Mouse (Mus musculus) lung, postnatal 0 days (tissue): ENCODE results near the gene Med13l. TPM values are rescaled to one million over a fixed set of nuclear protein-coding genes. Genes with fewer than 3 reads are reported as not detected.

Source experiments
- ATAC-seq: fragments of 200-750 bp; cut with Nextera tagmentation; 2 replicates; pipeline ENCODE4 v1.8.0; 2017; ENCODE audit warnings: moderate library complexity
- DNase-seq: peaks from one replicate; pipeline ENCODE4 v3.0.0-alpha.2; 2016; ENCODE audit warnings: low spot score
- H3K27ac ChIP-seq: fragments of 300-500 bp; sonication (generic); 2 replicates; pipeline ENCODE4 v1.5.1; 2014; ENCODE audit warnings: antibody characterized with exemption, mild to moderate bottlenecking, low read length, mixed read lengths
- H3K27me3 ChIP-seq: fragments of 300-500 bp; sonication (generic); replicated peaks from 2 replicates; pipeline ENCODE4 v1.6.1; 2014; ENCODE audit warnings: low read length, mixed read lengths; ENCODE audit not compliant: insufficient read depth
- H3K36me3 ChIP-seq: fragments of 300-500 bp; sonication (generic); 2 replicates; pipeline ENCODE4 v1.6.1; 2014; ENCODE audit warnings: low read length, mixed read lengths; ENCODE audit not compliant: insufficient read depth
- H3K4me1 ChIP-seq: fragments of 300-500 bp; sonication (generic); 2 replicates; pipeline ENCODE4 v1.6.1; 2014; ENCODE audit warnings: antibody characterized with exemption, low read depth, low read length, mixed read lengths; ENCODE audit not compliant: insufficient read depth
- H3K4me2 ChIP-seq: fragments of 300-500 bp; sonication (generic); replicated peaks from 2 replicates; pipeline ENCODE4 v1.6.1; 2014; ENCODE audit warnings: low read depth, mild to moderate bottlenecking, low read length, moderate library complexity, mixed read lengths
- H3K4me3 ChIP-seq: fragments of 300-500 bp; sonication (generic); 2 replicates; pipeline ENCODE4 v1.5.1; 2014; ENCODE audit warnings: low read depth, low read length
- H3K9ac ChIP-seq: fragments of 300-500 bp; sonication (generic); replicated peaks from 2 replicates; pipeline ENCODE4 v1.6.1; 2014; ENCODE audit warnings: low read depth, mild to moderate bottlenecking
- H3K9me3 ChIP-seq: fragments of 300-500 bp; sonication (generic); 2 replicates; pipeline ENCODE4 v1.6.1; 2016; ENCODE audit warnings: low read length, mixed read lengths
- CTCF ChIP-seq: IDR thresholded peaks from 2 replicates; pipeline ENCODE4 v1.5.1; 2016; ENCODE audit warnings: antibody characterized with exemption, mild to moderate bottlenecking
- EP300 ChIP-seq: IDR thresholded peaks from 2 replicates; pipeline ENCODE4 v1.6.1; 2016; ENCODE audit warnings: antibody characterized with exemption, mild to moderate bottlenecking, control low read depth
- WGBS: fragments of 180-500 bp; shearing (Covaris S2); extraction: QIAGEN DNeasy Blood & Tissue Kit; methylation state at CpG from one replicate; pipeline ENCODE4 v1.1.7; 2014; 5-methylcytosine and 5-hydroxymethylcytosine counted together
- polyA plus RNA-seq: library from polyadenylated mRNA; unstranded; fragments of >200 nt; fragmentation: Nextera tagmentation; extraction: Ambion mirVana; gene quantifications from 2 replicates; pipeline ENCODE4 v1.2.1, GENCODE M21; 2015

Gene Med13l
- polyA plus RNA-seq, 1 experiment from 2014 or later, result 10.1 TPM

DNA sequence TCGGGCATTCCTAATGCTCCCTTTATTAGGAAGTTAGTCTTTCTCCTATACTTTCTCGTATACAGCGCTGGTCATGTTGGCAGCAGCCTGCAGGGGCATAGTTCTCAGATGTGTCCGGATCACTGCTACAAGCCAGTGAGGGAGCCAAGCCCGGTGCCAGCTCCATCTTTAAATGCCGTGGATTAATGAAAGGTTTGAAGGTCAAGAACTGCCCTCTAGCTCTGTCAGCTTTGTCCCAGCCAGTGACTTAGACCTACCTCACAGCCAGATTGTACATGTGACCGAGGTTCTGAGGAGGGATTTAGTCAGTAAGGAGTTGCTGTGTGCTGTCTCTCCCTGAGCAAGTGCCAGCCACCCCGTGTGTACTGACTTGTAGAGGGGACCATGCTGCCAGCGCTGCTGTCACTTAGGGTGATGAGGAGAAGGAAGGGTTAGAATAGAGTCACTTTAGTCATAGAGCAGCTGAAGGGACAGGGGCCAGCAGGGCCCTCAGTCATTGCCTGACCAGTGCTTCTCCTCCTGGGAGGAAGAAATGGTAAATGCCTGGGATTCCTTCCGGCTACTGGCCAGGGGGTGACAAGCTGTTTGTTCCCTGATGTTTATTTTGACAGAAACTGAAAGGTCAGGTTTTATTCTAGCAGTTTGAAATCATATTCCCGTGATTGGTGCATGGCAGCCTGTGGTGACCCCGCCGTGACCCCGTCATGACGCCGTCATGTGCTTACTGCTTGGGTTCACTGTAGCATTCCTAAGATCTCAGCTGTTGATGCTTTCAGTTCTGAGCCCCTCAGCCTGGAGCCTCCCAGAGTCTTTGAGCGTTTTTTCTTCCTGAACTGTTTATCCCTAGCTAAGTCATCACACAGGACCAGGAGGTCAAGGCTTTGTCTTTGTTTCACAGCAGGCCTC lies 197.2 kb downstream of the Med13l start:
- peak; percentile 15 for DNase-seq
- no peaks in the 10 kb centered on the region for H3K9me3 ChIP-seq
- ATAC-seq, result peak; percentile 25; the same call in 1 of the 2 replicates
- 54% methylated on average over 17 of the region's 17 CpGs for WGBS
- H3K27me3 ChIP-seq, result no peaks in the 10 kb centered on the region
- no peaks in the 10 kb centered on the region for H3K4me1 ChIP-seq
- H3K4me2 ChIP-seq, result no peak overlapping the region
- no peak overlapping the region for H3K9ac ChIP-seq
- TF ChIP-seq CTCF (no peak), EP300 (no peak)
- no peak overlapping the region for H3K4me3 ChIP-seq
- peaks cover 57% of the 10 kb centered on the region for H3K36me3 ChIP-seq
- H3K27ac ChIP-seq, result no peak overlapping the region

DNA sequence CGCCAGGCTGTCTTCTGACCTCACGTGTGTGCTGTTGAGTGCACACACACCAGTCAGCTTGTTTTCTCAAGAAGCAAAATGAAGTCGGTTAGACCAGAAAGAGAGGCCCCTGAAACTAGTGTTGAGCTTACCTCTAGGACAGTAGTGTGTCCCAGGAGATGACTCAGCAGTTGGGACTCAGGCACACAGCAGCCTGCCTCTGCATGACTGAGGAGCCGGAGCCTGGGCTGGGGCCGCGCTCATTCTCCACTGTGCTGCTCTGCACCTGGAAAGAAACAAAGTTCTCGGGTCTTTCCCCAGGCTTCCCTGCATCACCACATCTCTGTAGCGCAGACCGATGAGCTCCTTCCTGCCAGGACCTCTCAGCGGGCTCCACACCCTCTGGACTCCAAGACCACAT lies 200.5 kb downstream of the Med13l start:
- H3K27ac ChIP-seq, result no peak overlapping the region
- H3K9ac ChIP-seq, result no peak overlapping the region
- H3K4me1 ChIP-seq, result no peaks in the 10 kb centered on the region
- 89% methylated on average over 10 of the region's 10 CpGs for WGBS
- no peak overlapping the region for H3K4me2 ChIP-seq
- peaks cover 48% of the 10 kb centered on the region for H3K36me3 ChIP-seq
- no peaks in the 10 kb centered on the region for H3K9me3 ChIP-seq
- no peak for DNase-seq
- ATAC-seq, result no peak
- TF ChIP-seq CTCF (no peak), EP300 (no peak)
- no peaks in the 10 kb centered on the region for H3K27me3 ChIP-seq
- H3K4me3 ChIP-seq, result no peak overlapping the region

DNA sequence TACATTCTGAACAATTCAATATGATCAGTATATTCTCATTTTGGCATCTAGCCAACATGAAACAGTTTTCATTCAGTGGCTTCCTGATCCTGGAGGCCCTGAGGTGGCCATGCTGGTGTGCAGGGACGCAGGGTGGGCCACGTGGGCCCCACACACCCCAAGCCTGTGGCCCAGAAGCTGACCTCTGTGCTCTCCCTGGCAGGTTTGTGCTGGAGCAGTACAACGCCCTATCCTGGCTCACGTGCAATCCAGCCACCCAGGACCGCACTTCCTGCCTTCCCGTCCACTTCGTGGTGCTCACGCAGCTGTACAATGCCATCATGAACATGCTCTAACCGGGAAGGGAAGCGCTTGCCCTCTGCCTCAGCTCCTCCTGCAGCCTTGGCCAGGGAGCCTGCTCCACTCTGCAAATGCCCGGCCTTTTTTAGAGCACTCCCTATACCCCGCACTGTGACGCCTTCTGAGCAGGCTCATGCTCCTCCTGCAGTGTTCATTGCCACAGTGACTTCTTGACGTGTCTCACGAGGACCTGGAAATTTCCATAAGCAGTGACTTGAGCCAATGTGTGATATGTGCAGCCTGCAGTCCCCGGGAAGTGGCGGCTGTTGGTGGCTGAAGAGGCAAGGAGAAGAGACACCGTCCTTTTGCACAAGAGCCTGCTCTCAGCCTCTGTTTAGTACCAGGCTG lies 202.2 kb downstream of the Med13l start:
- peaks cover 37% of the 10 kb centered on the region for H3K36me3 ChIP-seq
- ATAC-seq (no peak), DNase-seq (no peak)
- H3K9me3 ChIP-seq, result no peaks in the 10 kb centered on the region
- H3K4me2 ChIP-seq, result no peak overlapping the region
- H3K27ac ChIP-seq, result no peak overlapping the region
- no peak overlapping the region for H3K4me3 ChIP-seq
- no peak for TF ChIP-seq CTCF
- no peak for TF ChIP-seq EP300
- WGBS, result 77% methylated on average over 18 of the region's 18 CpGs
- H3K9ac ChIP-seq, result no peak overlapping the region
- no peaks in the 10 kb centered on the region for H3K27me3 ChIP-seq
- H3K4me1 ChIP-seq, result no peaks in the 10 kb centered on the region

DNA sequence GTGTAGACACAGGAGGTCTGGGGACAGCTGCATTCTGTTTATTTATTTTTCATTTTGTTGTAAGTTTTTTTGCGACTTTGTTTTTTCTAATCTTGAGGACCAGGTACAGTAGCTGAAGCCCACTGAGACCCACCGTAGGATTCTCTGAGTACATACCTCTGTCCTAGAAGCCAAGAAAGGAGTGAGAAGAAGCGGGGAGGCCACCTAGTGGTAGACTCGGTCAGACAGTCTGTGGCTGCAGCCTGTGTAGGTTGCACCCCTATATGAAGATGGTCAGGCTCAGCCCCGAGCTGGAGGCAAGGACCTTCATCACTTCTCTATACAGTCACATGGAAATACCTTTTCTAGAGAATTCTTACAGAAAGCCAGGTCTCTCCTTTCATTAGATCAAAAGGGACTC lies 202.9 kb downstream of the Med13l start:
- Histone ChIP-seq H3K9ac (no peak overlapping the region), H3K4me3 (no peak overlapping the region), H3K36me3 (peaks cover 37% of the 10 kb centered on the region), H3K27ac (no peak overlapping the region), H3K4me1 (no peaks in the 10 kb centered on the region), H3K27me3 (no peaks in the 10 kb centered on the region), H3K9me3 (no peaks in the 10 kb centered on the region), H3K4me2 (no peak overlapping the region)
- WGBS, result 57% methylated on average over 5 of the region's 5 CpGs
- TF ChIP-seq EP300 (no peak), CTCF (peak; percentile 58)
- DNase-seq (peak; percentile 16), ATAC-seq (no peak)

DNA sequence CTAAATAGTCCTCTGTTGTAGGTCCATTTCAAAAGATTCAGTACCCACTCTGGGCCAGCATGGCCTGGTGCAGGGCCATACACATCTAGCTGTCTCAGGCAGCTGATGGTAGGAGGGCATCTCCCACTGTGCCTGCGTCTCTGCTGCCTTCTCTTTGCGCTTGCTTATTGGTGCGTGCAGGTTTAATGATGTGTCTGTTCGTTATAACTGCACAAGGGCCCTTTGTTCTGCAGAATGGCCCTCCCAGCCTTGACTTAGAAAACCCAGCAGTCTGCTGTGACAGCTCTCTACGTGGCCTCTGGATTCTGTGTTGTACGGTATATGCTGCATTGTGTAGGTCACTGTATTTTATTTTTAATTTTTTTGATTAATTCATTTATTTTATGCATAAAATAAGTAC lies 208.7 kb downstream of the Med13l start:
- no peaks in the 10 kb centered on the region for H3K27me3 ChIP-seq

DNA sequence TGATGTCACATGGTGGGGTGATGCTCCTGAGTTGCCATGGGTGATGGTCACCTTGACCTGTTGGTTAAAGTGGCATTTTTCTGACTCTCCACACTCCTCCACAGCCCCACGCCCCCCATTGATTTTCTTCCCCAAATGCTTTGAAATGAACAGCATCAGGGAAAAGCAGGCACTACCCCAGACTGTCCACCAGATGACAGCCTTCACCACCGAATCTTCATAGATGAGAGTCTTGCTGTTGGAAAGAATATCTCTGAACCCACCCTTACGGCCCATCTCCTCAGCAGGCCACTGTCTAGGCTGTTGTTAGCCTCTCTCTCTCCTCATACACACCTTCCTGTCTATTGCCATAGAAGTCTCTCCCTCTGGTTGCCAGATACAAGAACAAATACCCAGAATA lies 213.4 kb downstream of the Med13l start:
- ATAC-seq (no peak), DNase-seq (peak; percentile 48)
- no peak for TF ChIP-seq EP300
- peak; percentile 86 for TF ChIP-seq CTCF
- Histone ChIP-seq H3K4me1 (no peaks in the 10 kb centered on the region), H3K27ac (no peak overlapping the region), H3K4me3 (no peak overlapping the region), H3K9ac (no peak overlapping the region), H3K27me3 (no peaks in the 10 kb centered on the region), H3K4me2 (no peak overlapping the region), H3K36me3 (no peaks in the 10 kb centered on the region), H3K9me3 (no peaks in the 10 kb centered on the region)
- WGBS, result 24% methylated on average over 3 of the region's 3 CpGs

More for the DNA sequence above, 208.7 kb downstream of the Med13l start:
- H3K4me2 ChIP-seq, result no peak overlapping the region
- no peak overlapping the region for H3K9ac ChIP-seq
- DNase-seq (no peak), ATAC-seq (no peak)
- H3K27ac ChIP-seq, result no peak overlapping the region
- H3K9me3 ChIP-seq, result no peaks in the 10 kb centered on the region
- WGBS, result 73% methylated on average over 6 of the region's 6 CpGs
- H3K4me3 ChIP-seq, result no peak overlapping the region
- H3K4me1 ChIP-seq, result no peaks in the 10 kb centered on the region
- TF ChIP-seq EP300 (no peak), CTCF (no peak)
- H3K36me3 ChIP-seq, result no peaks in the 10 kb centered on the region
